Mouse (Mus musculus): Measurements from ENCODE around the gene Gm6096. TPM values are rescaled to one million over a fixed set of nuclear protein-coding genes. Genes with fewer than 3 reads are reported as not detected.
"Not testable (repeated sequence)": the region's sequence is repeated elsewhere in the genome, so short reads cannot be mapped to it uniquely, and the experiment has no call there.

The Gm6096 gene
- not detected for total RNA-seq (2021)

DNA sequence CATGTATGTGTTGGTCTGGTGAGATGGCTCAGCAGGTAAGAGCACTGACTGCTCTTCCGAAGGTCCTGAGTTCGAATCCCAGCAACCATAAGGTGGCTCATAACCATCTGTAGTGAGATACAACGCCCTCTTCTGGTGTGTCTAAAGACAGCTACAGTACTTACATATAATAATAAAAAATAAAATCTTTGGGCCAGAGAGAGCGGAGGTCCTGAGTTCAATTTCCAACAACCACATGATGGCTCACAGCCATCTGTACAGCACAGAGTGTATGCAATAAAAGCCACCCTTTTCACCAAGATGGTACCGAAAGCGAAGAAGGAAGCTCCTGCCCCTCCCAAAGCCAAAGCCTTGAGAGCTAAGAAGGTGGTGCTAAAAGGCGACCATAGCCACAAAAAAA, at the start of gene Gm6096:
TSS of gene Gm6096 (plus strand) at position 301 of the 400 bp plus-strand sequence.
- intact Hi-C loops (cut with DNase I): loop anchor here (5.0 kb wide), 1 partner anchor 102 kb away; no protein-coding TSS in a partner anchor
- DNase-seq: no peak

- DNase-seq; intact Hi-C loops (cut with DNase I): not testable (repeated sequence)
Observed at GRCm38 (mm10) chr7:34202147-34202546, 48.7 kb upstream of the Gm6096 start.

- no peak for DNase-seq
- intact Hi-C loops (cut with DNase I): no loop called here
Observed at GRCm38 (mm10) chr7:34206331-34206730, 44.5 kb upstream of the Gm6096 start.

DNA sequence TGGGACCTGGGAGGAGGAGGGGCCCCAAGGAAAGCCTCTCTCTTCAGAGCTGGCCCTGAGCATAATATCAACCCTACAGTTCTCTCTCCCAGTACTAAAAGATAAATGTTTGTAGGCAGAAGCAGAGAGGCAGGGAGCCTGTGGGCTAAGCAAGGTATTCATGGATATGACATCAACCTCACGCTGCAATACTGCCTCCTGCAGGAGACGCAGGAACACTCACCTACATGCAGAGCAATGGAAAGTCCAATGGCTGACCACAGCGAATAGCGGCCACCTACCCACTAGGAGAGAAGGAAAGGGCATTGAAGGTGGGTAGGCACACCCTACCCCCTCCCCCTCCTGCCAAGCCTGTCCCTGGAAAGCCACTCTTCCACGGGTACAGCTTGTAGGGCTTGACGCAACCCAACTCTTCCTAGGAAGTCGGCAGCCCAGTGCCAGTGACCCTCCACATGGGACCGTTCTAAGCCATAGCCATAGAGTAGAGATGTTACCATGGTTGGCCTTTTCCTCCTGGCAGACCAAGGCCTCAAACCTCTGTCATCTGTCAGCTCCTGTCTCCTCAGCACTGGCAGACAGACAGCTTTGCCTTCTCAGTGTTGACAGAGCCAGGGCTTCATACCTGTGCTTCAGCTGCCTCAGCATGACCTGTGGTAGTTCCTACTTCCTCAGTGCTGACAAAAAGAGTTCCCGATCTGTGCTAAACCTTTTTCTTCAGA, 42.7 kb upstream of the Gm6096 start:
- DNase-seq: no peak
- intact Hi-C loops (cut with DNase I): no loop called here

DNA sequence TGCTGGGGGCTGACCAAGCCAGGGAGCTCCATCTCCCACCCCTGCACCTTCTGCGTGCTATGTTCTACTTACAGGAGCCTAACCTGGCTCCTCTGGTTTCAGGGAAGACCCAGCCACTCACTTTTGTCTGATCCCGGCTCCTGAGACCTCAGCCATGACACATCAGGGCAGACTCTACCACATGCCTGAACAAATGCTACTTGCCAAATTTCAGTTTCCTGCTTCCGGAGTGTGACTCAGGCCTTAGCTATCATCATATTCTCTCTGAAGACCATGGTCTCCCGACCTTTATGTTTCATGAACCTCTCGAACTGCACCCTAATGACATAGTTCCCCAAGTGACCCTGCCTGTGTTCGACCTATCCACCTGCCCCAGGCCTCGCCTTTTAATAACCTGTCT, 37.6 kb upstream of the Gm6096 start:
- intact Hi-C loops (cut with DNase I): no loop called here
- no peak for DNase-seq

GRCm38 (mm10) chr7:34214644-34215043, 36.2 kb upstream of the Gm6096 start:
- no peak for DNase-seq
- intact Hi-C loops (cut with DNase I): no loop called here

- no peak for DNase-seq
- intact Hi-C loops (cut with DNase I): no loop called here
Observed at GRCm38 (mm10) chr7:34215481-34215880, 35.4 kb upstream of the Gm6096 start.

DNA sequence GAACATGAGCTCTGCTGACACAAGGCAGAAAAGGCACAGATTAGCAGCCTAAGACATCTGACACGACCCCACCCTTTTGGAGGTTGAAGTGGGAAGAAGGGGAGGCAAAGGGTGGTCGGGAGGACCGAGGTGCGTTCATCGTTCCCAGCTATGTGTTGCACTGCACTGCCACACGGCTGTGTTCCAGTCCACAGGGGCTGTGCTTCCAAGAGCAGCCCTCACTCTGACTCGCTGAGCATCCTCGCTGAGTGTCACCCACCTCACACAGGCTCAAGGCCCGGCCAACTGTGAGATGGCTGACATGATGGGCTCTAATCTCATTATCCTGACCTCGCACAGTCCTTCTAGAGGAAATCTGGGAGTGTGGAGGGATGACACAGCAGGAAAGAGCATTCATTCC, 34.4 kb upstream of the Gm6096 start:
- no peak for DNase-seq
- intact Hi-C loops (cut with DNase I): no loop called here

DNA sequence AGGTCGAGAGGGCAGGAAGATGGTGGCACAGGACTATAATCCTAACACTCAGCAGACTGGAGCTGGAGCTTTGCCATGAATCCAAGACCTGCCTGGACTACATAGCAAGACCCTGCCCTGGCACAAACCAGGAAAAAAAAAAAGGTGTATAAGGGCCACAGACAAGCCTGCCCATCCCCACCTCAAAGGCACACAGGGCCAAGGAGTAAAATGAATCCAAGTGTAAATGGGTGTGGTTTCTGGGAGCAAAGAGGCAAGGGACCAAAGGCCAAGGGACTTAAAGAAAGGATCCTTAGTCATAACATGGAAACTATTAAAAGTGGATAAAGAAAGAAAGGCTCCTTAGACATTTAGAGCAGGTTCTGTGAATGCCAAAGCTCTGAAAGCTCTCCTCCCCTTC, 32.3 kb upstream of the Gm6096 start:
- intact Hi-C loops (cut with DNase I): no loop called here
- DNase-seq: no peak

GRCm38 (mm10) chr7:34221594-34222250, 29.1 kb upstream of the Gm6096 start:
- intact Hi-C loops (cut with DNase I): no loop called here
- no peak for DNase-seq

GRCm38 (mm10) chr7:34222340-34222739, 28.5 kb upstream of the Gm6096 start:
- no peak for DNase-seq
- intact Hi-C loops (cut with DNase I): no loop called here

- DNase-seq: no peak
- intact Hi-C loops (cut with DNase I): no loop called here
Observed at GRCm38 (mm10) chr7:34224308-34224707, 26.5 kb upstream of the Gm6096 start.

GRCm38 (mm10) chr7:34226086-34226485, 24.8 kb upstream of the Gm6096 start:
- DNase-seq: no peak
- intact Hi-C loops (cut with DNase I): no loop called here

- intact Hi-C loops (cut with DNase I): no loop called here
- no peak for DNase-seq
Observed at GRCm38 (mm10) chr7:34226846-34227245, 24.0 kb upstream of the Gm6096 start.

DNA sequence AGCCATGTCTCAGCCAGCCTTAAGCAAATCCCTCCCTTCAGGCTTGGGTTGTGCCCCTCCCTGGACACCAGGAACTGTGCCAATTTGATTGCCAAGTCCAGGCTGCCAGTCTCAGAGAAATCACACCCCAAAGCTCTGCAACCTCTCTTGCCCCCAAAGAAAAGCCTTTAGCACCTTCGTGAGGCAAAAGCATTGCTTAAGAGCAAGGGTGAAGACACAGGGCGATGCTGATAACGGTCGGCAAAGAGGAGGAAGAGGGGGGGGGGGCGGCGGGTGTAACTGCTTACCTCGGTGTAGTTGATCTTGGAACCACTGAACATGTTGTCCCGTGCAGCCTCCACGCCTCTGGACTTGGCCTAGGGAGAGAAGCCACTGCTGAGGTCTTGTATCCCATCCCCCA, 22.2 kb upstream of the Gm6096 start:
- no peak for DNase-seq
- intact Hi-C loops (cut with DNase I): no loop called here

DNA sequence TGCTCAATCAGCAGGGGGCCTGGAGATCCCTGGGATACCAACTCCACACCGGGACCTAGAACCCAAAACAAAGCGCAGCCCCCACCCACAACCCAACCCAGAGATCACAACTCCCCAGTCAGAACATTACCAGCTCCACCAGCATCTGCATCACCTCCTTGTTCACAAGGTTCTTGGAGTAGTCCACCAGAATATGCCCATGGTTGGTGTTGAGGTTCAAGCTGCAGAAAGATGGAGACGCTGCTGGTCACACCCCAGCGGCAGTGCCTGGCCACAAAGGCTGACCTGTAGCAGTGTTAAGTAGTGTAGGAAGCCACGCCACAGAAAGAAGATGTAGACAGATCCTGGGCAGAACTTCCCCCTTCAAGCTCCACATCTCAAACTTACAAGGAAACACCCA, 21.7 kb upstream of the Gm6096 start:
- intact Hi-C loops (cut with DNase I): no loop called here
- no peak for DNase-seq

DNA sequence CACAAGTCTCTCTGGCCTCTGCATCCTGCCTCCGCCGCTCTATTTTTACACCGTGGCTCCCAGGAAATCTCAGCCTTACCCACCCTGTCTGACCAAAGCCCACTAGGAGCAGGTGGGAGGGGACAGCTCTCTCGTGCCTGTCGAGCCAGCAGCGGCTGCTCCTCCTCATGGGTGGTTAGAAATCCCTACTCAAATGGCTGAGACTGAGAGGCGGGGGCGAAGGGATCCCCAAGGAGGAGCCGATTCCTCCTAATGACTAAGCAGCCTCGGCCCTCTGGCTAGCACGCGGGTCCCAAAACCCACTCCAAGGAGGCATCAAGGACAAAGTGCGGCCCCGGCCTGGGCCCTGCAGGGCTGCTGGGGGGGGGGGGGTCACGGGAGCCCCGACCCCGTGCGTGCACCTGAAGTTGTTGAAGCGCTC, 21.1 kb upstream of the Gm6096 start:
- intact Hi-C loops (cut with DNase I): loop anchor here (5.0 kb wide), 1 partner anchor 32 kb away; the partner anchor contains the start of gene Pdcd2l
- peak; percentile 58 to 60 for DNase-seq

GRCm38 (mm10) chr7:34230116-34230515, 20.7 kb upstream of the Gm6096 start, which contains the start of gene Gpi1:
Gpi1 (minus strand) TSS chr7:34230336.
- DNase-seq: peak; percentile 83
- intact Hi-C loops (cut with DNase I): loop anchor here (5.0 kb wide), 1 partner anchor 33 kb away; the partner anchor contains the start of gene Pdcd2l

DNA sequence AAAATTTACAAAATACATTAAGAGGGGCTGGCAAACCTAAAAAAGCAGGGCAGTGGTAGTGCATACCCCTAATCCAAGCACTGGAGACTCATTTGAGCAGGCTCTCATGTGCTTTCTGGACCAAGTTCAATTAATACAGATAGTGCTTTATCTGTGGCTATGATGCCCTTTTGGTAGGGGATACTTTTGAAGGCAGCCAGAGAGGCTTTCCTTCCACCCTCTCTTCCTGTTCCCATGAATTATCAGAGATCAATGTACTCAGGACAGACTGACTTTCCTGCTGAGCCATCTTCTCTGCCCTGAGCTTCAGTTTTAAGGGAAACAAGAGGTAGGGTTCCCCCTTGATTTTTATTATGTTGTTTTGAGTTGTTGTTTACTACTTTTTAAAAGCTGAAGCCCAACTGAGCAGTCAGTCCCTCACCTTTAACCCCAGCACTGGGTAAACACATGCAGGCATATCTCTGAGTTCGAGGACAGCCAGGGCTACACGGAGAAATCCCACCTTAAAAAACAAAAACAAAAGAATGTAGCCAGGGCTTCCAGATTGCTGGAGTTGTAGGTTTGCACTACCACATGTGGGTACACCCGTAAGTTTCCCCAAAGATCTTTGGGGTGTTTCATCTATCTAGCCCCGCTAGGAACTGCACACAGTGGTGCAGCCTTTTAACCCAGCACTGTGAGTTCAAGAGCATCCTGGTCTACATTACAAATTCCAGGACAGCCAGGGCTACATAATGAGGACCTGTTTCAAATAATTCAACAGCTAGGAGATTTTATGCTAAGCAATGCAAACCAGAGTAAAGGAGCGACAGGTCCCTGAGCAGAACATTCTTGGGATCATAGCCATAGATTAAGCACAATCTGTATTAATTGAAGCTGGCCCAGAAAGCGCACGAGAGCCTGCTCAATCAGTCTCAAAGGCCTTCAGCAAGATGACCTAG, 17.8 kb upstream of the Gm6096 start:
- intact Hi-C loops (cut with DNase I): loop anchor here (5.0 kb wide), 1 partner anchor 36 kb away; the partner anchor contains the start of gene Pdcd2l
- no peak for DNase-seq

DNA sequence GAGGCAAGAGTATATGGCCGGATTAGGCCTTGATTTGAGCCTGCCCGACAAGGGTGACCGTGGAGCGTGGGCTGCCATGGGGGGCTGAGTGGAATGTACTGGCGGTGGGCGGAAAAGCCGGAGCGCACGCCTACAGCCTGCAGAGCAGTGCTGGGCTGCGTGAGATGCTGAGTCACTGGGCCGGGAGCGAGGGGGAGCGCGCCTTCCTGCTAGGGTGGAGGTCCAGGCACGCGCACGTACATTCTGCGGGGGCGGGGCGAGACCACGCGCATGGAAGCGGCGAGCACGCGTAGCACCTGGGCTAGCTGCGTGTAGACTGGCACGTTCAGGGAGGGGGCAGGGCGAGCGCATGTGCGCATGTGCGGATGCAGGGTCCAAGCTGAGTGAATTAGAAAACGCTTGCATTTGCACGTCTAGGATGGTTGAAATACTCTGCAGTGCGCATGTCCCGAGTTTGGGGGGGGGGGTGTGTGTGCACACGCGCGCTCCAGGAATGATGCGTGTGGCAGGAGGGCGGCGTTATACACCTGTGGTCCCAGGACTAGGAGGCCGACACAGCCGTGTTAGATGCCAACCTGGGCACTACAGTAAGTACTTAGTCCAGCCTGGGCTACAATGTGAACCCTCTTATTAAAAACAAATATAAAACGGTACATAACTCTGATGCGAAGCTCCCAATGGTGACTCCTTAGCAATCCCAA, 16.8 kb upstream of the Gm6096 start:
- DNase-seq: peak; percentile 97 to 98
- intact Hi-C loops (cut with DNase I): loop anchor here (5.0 kb wide), 1 partner anchor 37 kb away; the partner anchor contains the start of gene Pdcd2l
